Mouse (Mus musculus): ENCODE results near the gene Bcam. TPM values are rescaled to one million over a fixed set of nuclear protein-coding genes. Genes with fewer than 3 reads are reported as not detected.
A peak's percentile ranks its signal among the peaks of the same experiment; 100 is the strongest.

Bcam gene
- polyA plus RNA-seq, 1 experiment from 2014 or later, result 17.6 TPM

DNA sequence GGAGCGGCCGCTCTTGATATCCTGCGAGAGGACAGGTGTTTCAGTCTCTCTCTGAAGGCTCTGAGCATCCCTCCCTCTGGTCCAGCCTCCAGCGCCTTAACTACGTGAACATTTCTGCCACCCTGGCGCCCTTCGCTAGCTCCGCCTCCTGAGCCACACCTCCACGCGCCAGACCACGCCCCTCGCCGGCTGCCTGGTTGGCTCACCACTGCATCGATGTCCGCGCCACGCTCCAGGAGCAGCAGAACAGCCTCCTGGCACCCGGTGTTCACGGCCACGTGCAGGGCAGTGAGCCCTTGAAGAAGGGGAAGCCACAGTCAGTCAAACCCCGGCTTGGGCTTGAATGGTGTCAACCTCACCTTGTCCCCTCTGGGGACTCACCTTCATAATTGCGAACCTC is 40.3 kb upstream of the Bcam start:
- Histone ChIP-seq H3K4me2 (ENCODE audit: low read depth, low read length, severe bottlenecking) (peak overlapping the region; percentile 42), H3K27me3 (ENCODE audit: control insufficient read depth, insufficient read depth, low read length) (peaks cover 36% of the 10 kb centered on the region), H3K9ac (ENCODE audit: low read length) (no peak overlapping the region)

DNA sequence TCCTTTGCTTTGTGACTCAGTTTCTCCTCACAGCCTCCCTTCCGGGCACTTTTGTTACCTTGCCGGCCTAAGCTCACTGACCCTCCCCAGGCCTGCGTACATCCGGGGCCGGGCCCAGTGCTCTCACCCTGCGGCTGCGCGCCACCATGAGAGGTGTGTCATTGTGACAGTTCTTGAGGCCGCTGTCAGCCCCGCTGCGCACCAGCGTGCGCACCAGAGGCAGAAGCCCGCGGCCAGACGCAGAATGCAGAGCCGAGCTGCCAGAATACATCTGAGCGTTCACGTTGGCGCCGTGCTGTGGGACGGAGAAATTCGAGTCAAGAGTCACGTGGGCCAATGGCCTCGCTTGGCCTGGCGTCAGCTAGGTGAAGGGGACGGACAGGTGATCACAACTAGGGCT is 38.6 kb upstream of the Bcam start:
- peak overlapping the region; percentile 42 for H3K4me2 ChIP-seq (ENCODE audit: low read depth, low read length, severe bottlenecking)
- no peaks in the 10 kb centered on the region for H3K36me3 ChIP-seq (ENCODE audit: control insufficient read depth, insufficient read depth, low read length)
- H3K27me3 ChIP-seq (ENCODE audit: control insufficient read depth, insufficient read depth, low read length), result peaks cover 36% of the 10 kb centered on the region
- no peak for DNase-seq (ENCODE audit: low spot score)
- H3K27ac ChIP-seq (ENCODE audit: low read depth, low read length), result no peak overlapping the region
- peak overlapping the region; percentile 20; the same call in 1 of the 2 replicates for H3K9ac ChIP-seq (ENCODE audit: low read length)
- 5% methylated on average over 27 of the region's 27 CpGs for WGBS
- peak overlapping the region; percentile 14; the same call in 1 of the 2 replicates for H3K4me3 ChIP-seq (ENCODE audit: low read depth, low read length)
- ATAC-seq (replicated peaks; ENCODE audit: low FRiP score), result no peak
- peaks cover 6% of the 10 kb centered on the region; the same call in 1 of the 2 replicates for H3K4me1 ChIP-seq (replicated peaks; ENCODE audit: control insufficient read depth, insufficient read depth, low read length)
- H3K9me3 ChIP-seq (ENCODE audit: control insufficient read depth, low read length), result no peaks in the 10 kb centered on the region; the same call in 1 of the 2 replicates

More for the DNA sequence above, 40.3 kb upstream of the Bcam start:
- Histone ChIP-seq H3K27ac (ENCODE audit: low read depth, low read length) (no peak overlapping the region), H3K4me3 (ENCODE audit: low read depth, low read length) (no peak overlapping the region), H3K4me1 (replicated peaks; ENCODE audit: control insufficient read depth, insufficient read depth, low read length) (peaks cover 6% of the 10 kb centered on the region; the same call in 1 of the 2 replicates), H3K36me3 (ENCODE audit: control insufficient read depth, insufficient read depth, low read length) (no peaks in the 10 kb centered on the region), H3K9me3 (ENCODE audit: control insufficient read depth, low read length) (no peaks in the 10 kb centered on the region)
- peak; percentile 75 for DNase-seq (ENCODE audit: low spot score)
- peak; percentile 51 for ATAC-seq (replicated peaks; ENCODE audit: low FRiP score)
- 3% methylated on average over 22 of the region's 22 CpGs for WGBS

DNA sequence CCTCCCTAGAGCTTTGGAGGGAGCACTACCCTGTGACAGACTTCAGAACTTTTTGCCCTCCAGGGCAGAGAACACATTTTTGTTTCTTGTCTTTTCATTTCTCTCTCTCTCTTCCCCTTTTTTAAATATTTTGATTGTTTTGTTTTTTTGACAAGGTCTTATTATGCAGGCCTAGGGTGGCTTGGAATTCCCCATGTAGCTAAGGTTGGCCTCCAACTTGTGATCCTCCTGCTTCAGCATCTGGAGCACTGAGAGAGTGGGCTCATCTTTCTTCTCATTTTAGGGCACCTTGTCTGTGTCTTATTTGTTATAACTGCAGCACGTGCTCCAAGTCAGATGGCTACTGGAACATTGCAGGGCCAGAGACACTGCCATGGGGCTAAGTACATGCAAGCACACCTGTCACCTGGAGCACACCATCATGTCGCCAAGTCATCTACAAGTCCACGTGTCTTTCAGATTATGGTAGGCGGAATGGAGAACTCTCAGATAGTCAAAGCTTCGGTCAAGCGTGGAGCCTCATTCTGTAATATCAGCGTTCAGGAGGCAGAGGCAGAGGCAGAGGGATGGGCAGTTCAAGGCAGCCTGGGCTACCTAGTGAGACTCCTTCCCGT is 35.6 kb upstream of the Bcam start:
- H3K27ac ChIP-seq (ENCODE audit: low read depth, low read length), result no peak overlapping the region
- peaks cover 6% of the 10 kb centered on the region; the same call in 1 of the 2 replicates for H3K4me1 ChIP-seq (replicated peaks; ENCODE audit: control insufficient read depth, insufficient read depth, low read length)
- peaks cover 29% of the 10 kb centered on the region for H3K27me3 ChIP-seq (ENCODE audit: control insufficient read depth, insufficient read depth, low read length)
- H3K9ac ChIP-seq (ENCODE audit: low read length), result no peak overlapping the region
- DNase-seq (ENCODE audit: low spot score) (no peak), ATAC-seq (replicated peaks; ENCODE audit: low FRiP score) (no peak)
- H3K4me2 ChIP-seq (ENCODE audit: low read depth, low read length, severe bottlenecking), result no peak overlapping the region
- no peaks in the 10 kb centered on the region; the same call in 1 of the 2 replicates for H3K9me3 ChIP-seq (ENCODE audit: control insufficient read depth, low read length)
- no peaks in the 10 kb centered on the region for H3K36me3 ChIP-seq (ENCODE audit: control insufficient read depth, insufficient read depth, low read length)
- no peak overlapping the region for H3K4me3 ChIP-seq (ENCODE audit: low read depth, low read length)
- WGBS, result 87% methylated on average over 8 of the region's 8 CpGs

DNA sequence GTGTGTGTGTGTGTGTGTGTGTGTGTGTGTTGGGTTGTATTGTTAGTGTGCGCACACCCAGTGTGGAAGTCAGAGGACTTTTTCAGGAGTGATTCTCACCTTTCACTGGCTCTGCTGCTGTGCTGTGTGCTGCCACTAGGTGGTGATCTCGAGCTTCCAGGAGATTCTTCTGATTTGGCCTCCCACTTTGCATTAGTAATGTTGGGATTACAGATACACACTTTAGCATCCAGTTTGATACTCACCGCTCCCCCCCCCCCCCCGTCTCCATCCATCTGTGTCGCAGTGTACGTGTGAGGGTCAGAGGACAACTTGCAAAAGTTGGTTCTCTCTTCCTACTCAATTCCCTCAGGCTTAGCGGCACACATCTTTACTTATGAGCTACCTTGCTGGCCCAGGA is 32.2 kb upstream of the Bcam start:
- ATAC-seq (replicated peaks; ENCODE audit: low FRiP score) (0 out of 2 replicates have a peak, but pooled peaks have one; percentile 30), DNase-seq (ENCODE audit: low spot score) (peak; percentile 86)
- 19% methylated on average over 7 of the region's 7 CpGs for WGBS
- H3K4me3 ChIP-seq (ENCODE audit: low read depth, low read length), result no peak overlapping the region
- H3K4me1 ChIP-seq (replicated peaks; ENCODE audit: control insufficient read depth, insufficient read depth, low read length), result no peaks in the 10 kb centered on the region
- no peak overlapping the region for H3K27ac ChIP-seq (ENCODE audit: low read depth, low read length)
- no peaks in the 10 kb centered on the region; the same call in 1 of the 2 replicates for H3K9me3 ChIP-seq (ENCODE audit: control insufficient read depth, low read length)
- H3K9ac ChIP-seq (ENCODE audit: low read length), result no peak overlapping the region
- H3K4me2 ChIP-seq (ENCODE audit: low read depth, low read length, severe bottlenecking), result no peak overlapping the region
- H3K27me3 ChIP-seq (ENCODE audit: control insufficient read depth, insufficient read depth, low read length), result no peaks in the 10 kb centered on the region
- H3K36me3 ChIP-seq (ENCODE audit: control insufficient read depth, insufficient read depth, low read length), result no peaks in the 10 kb centered on the region

DNA sequence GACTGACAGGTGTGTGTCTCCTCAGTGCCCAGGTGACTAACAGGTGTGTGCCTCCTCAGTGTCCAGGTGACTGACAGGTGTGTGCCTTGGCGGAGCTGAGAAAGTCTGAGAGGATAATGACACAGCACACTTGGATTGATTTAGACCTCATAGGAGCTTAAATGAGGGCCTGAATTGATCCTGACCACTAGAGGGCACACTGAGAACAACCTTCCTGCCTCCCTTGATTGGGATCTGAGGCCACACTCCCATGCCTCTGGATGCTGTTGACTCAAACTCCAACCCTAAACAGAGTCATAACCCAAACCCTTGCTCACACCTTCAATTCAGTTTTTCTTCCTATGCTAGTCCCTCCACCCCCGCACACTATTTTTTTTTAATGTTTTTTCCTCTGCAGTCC is 29.9 kb upstream of the Bcam start:
- WGBS, result 24% methylated on average over 2 of the region's 2 CpGs
- H3K36me3 ChIP-seq (ENCODE audit: control insufficient read depth, insufficient read depth, low read length), result no peaks in the 10 kb centered on the region
- H3K9me3 ChIP-seq (ENCODE audit: control insufficient read depth, low read length), result no peaks in the 10 kb centered on the region; the same call in 1 of the 2 replicates
- ATAC-seq (replicated peaks; ENCODE audit: low FRiP score) (no peak), DNase-seq (ENCODE audit: low spot score) (no peak)
- H3K9ac ChIP-seq (ENCODE audit: low read length), result no peak overlapping the region
- H3K27me3 ChIP-seq (ENCODE audit: control insufficient read depth, insufficient read depth, low read length), result peaks cover 14% of the 10 kb centered on the region
- H3K27ac ChIP-seq (ENCODE audit: low read depth, low read length), result no peak overlapping the region
- H3K4me2 ChIP-seq (ENCODE audit: low read depth, low read length, severe bottlenecking), result no peak overlapping the region
- no peak overlapping the region for H3K4me3 ChIP-seq (ENCODE audit: low read depth, low read length)
- no peaks in the 10 kb centered on the region for H3K4me1 ChIP-seq (replicated peaks; ENCODE audit: control insufficient read depth, insufficient read depth, low read length)

DNA sequence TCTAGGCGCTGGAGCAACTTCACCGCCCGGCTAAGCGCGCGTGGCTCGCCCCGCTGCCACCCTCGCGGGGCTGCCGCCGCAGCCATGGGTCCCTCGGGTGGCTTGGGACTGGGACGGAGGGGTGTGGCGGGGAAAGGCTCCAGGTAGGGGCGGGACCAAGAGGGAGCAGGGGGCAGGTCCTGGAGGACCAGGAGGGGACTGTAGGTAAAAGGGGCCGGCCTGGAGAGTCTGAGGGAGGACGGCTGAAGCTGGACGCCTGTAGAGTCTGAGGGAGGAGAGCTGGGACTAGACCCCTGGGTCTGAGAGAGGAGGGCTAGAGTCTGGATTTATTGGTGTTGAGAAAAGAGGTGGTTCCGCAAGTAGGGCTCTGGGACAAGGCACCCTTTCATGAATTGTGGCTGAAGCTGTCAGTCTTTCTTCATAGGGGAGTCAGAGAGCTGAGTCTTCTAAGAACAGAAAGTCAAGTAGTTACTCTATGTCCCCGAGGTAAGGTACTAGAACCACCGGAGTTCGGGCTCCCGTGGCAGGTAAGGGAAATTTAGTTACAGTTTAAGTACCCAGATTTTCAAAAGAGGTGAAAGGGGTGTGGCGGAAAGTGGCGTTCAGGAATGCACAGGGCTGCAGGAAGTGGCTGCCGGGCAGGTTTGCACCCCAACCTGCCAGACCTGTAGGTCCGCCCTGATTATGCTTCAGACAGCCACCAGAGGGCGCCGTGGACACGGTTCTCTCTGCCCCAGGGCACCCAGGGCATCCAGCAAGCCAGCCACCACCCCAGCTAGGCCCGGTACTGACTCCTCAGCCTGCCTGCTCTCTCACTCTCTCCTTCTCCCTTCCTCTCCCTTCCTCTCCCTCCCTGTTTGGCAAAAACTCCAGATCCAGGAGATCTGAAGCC is 26.1 kb upstream of the Bcam start, which contains the start of gene Cblc:
Cblc (minus strand) TSS at position 113 of the 892 bp plus-strand sequence.
- Histone ChIP-seq H3K9ac (ENCODE audit: low read length) (no peak within 1 kb of the TSS), H3K27me3 (ENCODE audit: control insufficient read depth, insufficient read depth, low read length) (peaks cover 17% of the 10 kb centered on the region), H3K9me3 (ENCODE audit: control insufficient read depth, low read length) (no peaks in the 10 kb centered on the region), H3K4me1 (replicated peaks; ENCODE audit: control insufficient read depth, insufficient read depth, low read length) (no peaks in the 10 kb centered on the region), H3K36me3 (ENCODE audit: control insufficient read depth, insufficient read depth, low read length) (no peaks in the 10 kb centered on the region), H3K4me2 (ENCODE audit: low read depth, low read length, severe bottlenecking) (no peak within 1 kb of the TSS), H3K4me3 (ENCODE audit: low read depth, low read length) (no peak within 1 kb of the TSS), H3K27ac (ENCODE audit: low read depth, low read length) (no peak within 1 kb of the TSS)
- 4% methylated on average over 32 of the region's 32 CpGs for WGBS
- DNase-seq (ENCODE audit: low spot score), result peak; percentile 86
- 0 out of 2 replicates have a peak, but pooled peaks have one; percentile 18 for ATAC-seq (replicated peaks; ENCODE audit: low FRiP score)

DNA sequence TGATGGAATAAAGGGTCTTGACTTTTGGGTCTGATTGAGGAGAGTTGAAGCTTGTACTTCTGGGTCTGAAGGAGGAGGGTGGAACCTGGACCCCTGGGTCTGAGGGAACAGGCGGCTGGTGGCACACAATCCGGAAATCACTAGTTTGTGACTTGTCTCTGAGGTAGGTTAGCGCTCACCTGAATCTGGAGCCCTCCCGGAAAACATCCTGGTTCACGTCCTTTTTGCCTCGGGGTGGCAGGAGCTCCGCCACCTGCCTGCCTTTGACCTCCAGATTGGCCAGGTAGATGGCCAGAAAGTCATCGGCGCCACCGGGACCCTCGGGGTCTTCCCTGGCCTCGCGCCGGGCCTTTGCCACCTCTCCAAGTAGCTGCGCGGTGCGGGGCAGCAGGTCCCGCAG is 25.4 kb upstream of the Bcam start:
- WGBS, result 12% methylated on average over 18 of the region's 18 CpGs
- Histone ChIP-seq H3K4me2 (ENCODE audit: low read depth, low read length, severe bottlenecking) (no peak overlapping the region), H3K27me3 (ENCODE audit: control insufficient read depth, insufficient read depth, low read length) (peaks cover 17% of the 10 kb centered on the region), H3K9ac (ENCODE audit: low read length) (no peak overlapping the region), H3K9me3 (ENCODE audit: control insufficient read depth, low read length) (no peaks in the 10 kb centered on the region), H3K4me3 (ENCODE audit: low read depth, low read length) (no peak overlapping the region), H3K36me3 (ENCODE audit: control insufficient read depth, insufficient read depth, low read length) (no peaks in the 10 kb centered on the region), H3K27ac (ENCODE audit: low read depth, low read length) (no peak overlapping the region), H3K4me1 (replicated peaks; ENCODE audit: control insufficient read depth, insufficient read depth, low read length) (no peaks in the 10 kb centered on the region)
- DNase-seq (ENCODE audit: low spot score), result no peak
- no peak for ATAC-seq (replicated peaks; ENCODE audit: low FRiP score)

DNA sequence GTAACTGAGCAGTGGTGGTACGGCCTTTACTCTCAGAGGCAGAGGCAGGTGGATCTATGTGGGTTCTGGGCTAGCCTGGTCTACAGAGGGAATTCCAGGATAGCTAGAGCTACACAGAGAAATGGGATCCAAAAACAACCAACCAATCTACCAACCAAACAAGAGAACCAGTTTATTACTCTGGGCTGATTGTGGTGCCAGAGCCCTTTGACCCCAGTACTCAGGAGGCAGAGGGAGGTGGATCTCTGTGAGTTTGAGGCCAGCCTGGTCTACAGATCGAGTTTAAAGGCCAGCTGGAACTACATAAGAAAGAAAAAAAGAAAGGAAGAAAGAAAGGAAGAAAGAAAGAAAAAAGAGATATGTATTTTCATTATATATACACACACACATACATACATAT is 24.4 kb upstream of the Bcam start:
- ATAC-seq (replicated peaks; ENCODE audit: low FRiP score), result no peak
- H3K4me1 ChIP-seq (replicated peaks; ENCODE audit: control insufficient read depth, insufficient read depth, low read length), result no peaks in the 10 kb centered on the region
- no peaks in the 10 kb centered on the region for H3K36me3 ChIP-seq (ENCODE audit: control insufficient read depth, insufficient read depth, low read length)
- H3K9ac ChIP-seq (ENCODE audit: low read length), result no peak overlapping the region
- H3K4me3 ChIP-seq (ENCODE audit: low read depth, low read length), result no peak overlapping the region
- H3K9me3 ChIP-seq (ENCODE audit: control insufficient read depth, low read length), result no peaks in the 10 kb centered on the region
- no peak overlapping the region for H3K4me2 ChIP-seq (ENCODE audit: low read depth, low read length, severe bottlenecking)
- H3K27me3 ChIP-seq (ENCODE audit: control insufficient read depth, insufficient read depth, low read length), result peaks cover 17% of the 10 kb centered on the region
- 69% methylated on average over 2 of the region's 2 CpGs for WGBS
- DNase-seq (ENCODE audit: low spot score), result no peak
- H3K27ac ChIP-seq (ENCODE audit: low read depth, low read length), result no peak overlapping the region

Measured in forebrain, embryonic 11.5 days (tissue).